Mouse (Mus musculus) intestine, embryonic 15.5 days (tissue): ENCODE measurements around the gene Pus7. TPM values are rescaled to one million over a fixed set of nuclear protein-coding genes. Genes with fewer than 3 reads are reported as not detected.

ENCODE experiments used
- ATAC-seq: fragments of 200-750 bp; cut with Nextera tagmentation; 2 replicates; pipeline ENCODE4 v1.8.0; 2017; ENCODE audit warnings: moderate TSS enrichment, moderate library complexity
- H3K27ac ChIP-seq: fragments of 300-500 bp; sonication (generic); 2 replicates; pipeline ENCODE4 v1.5.1; 2015; ENCODE audit warnings: mild to moderate bottlenecking, inconsistent platforms
- H3K27me3 ChIP-seq: fragments of 300-500 bp; sonication (generic); replicated peaks from 2 replicates; pipeline ENCODE4 v1.6.1; 2015; ENCODE audit warnings: inconsistent platforms
- H3K36me3 ChIP-seq: fragments of 300-500 bp; sonication (generic); 2 replicates; pipeline ENCODE4 v1.6.1; 2015; ENCODE audit warnings: inconsistent platforms
- H3K4me1 ChIP-seq: fragments of 300-500 bp; sonication (generic); replicated peaks from 2 replicates; pipeline ENCODE4 v1.6.1; 2015; ENCODE audit warnings: inconsistent platforms
- H3K4me2 ChIP-seq: fragments of 300-500 bp; sonication (generic); replicated peaks from 2 replicates; pipeline ENCODE4 v1.6.1; 2015; ENCODE audit warnings: mild to moderate bottlenecking, inconsistent platforms
- H3K4me3 ChIP-seq: fragments of 300-500 bp; sonication (generic); replicated peaks from 2 replicates; pipeline ENCODE4 v1.5.1; 2015; ENCODE audit warnings: inconsistent platforms
- H3K9ac ChIP-seq: fragments of 300-500 bp; sonication (generic); 2 replicates; pipeline ENCODE4 v1.6.1; 2015; ENCODE audit warnings: inconsistent platforms
- H3K9me3 ChIP-seq: fragments of 300-500 bp; sonication (generic); 2 replicates; pipeline ENCODE4 v1.6.1; 2016; ENCODE audit warnings: inconsistent platforms
- whole genome bisulfite sequencing: fragments of 180-500 bp; shearing (Covaris S2); methylation state at CpG from one replicate; pipeline ENCODE4 v1.1.7; 2015; 5-methylcytosine and 5-hydroxymethylcytosine counted together
- polyA plus RNA-seq: library from polyadenylated mRNA; unstranded; fragments of >200 nt; fragmentation: Nextera tagmentation; extraction: Ambion mirVana; gene quantifications from 2 replicates; pipeline ENCODE4 v1.2.1, GENCODE M21; 2015

Pus7 gene
- 30.5 and 31.5 TPM in 2 replicates for polyA plus RNA-seq

DNA sequence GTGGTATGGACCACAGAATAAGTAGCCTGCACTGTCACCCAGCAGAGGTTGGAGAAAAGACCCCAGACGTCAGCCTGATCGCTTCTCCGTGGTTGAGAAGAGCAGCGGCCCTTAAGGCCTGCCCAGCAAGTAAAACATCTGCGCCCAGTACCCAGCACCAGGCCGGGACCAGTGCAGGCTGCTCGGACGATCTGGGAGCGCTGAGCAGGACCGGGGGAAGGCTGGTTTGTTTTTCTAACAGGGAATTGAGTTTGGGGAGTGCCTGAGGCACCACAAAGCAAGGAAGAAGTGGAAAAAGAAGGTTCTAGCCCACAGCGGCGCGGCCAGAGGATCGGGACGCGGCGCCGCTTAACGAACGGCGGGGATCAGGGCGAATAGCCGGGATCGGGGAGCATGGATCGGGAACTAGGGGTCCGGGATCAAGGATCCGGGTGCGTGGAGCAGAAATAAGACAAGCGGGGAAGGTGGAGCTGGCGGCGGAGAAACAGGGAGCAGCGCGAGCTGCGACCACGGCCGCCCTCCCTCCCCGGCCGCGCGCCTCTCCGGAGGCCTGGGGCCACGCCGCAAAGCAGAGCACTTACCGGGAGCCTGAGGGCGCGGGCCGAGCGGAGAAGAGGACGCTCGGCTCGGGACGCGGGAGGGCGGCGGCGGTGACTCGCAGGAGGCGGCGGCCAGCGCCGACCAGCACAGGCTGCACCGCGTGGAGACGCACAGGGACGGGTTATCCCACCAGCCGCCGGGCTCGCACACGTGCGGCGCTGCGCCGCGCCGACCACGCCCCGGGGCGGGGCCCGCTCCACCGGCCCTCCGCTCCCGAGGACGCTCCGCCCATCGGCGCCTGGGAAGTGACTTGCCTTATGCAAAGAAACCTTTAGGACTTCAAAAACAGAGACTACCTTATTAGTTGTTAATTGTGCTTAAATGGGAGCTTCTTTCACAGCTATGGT lies at the start of gene Pus7:
Pus7 (minus strand) TSS at position 781 of the 947 bp plus-strand sequence.
- Histone ChIP-seq H3K4me1 (peaks cover 10% of the 10 kb centered on the region), H3K36me3 (no peaks in the 10 kb centered on the region), H3K4me2 (peak within 1 kb of the TSS; percentile 65), H3K27ac (peak within 1 kb of the TSS; percentile 49), H3K4me3 (peak within 1 kb of the TSS; percentile 93), H3K9ac (peak within 1 kb of the TSS; percentile 82), H3K27me3 (no peaks in the 10 kb centered on the region), H3K9me3 (no peaks in the 10 kb centered on the region)
- WGBS, result under 1% methylated on average over 76 of the region's 86 CpGs
- ATAC-seq, result peak; percentile 92

DNA sequence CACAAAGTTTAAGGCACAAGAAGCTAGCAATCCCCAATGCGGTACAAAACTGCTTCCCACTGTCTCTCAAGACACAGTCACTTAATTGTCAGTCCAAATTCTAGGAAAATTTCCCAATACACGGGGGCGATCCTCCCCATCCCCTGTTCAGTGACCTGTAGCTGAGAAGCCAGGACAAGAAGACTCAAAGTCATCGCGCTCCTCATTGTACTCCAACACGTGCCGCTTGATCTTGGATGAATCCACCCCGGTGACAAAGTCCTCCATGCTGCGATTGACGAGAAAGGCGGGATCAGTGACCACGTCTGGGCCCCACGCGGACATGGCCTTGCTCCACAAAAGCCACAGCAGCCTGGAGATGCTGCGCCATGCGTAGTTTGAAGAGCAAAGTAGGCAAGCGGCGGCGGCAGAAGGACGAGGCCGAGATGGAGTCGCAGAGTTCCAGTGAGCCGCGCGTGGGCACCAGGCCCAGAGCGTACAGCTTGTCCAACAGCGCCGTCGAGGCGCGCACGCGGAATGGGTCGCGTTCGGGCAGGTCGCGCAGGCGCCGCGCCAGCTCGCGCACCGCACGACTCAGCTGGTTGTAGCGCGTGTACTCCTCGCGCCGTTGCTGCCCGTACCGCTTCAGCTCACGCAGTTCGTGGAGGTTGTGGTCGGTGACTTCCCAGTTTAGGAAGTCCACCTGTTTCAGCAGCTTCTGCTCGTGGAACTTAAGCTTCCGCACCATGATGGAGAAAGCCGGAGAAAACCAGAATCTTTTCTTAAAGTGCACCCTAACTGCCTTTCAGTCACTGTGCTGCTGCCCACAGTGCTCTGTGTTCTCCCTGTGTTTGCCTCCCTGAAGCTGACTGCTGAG lies 47.6 kb upstream of the Pus7 start:
- H3K27me3 ChIP-seq, result peaks cover 12% of the 10 kb centered on the region
- H3K4me1 ChIP-seq, result no peaks in the 10 kb centered on the region
- no peak overlapping the region for H3K27ac ChIP-seq
- no peaks in the 10 kb centered on the region for H3K9me3 ChIP-seq
- no peak for ATAC-seq
- WGBS, result 38% methylated on average over 58 of the region's 58 CpGs
- no peaks in the 10 kb centered on the region for H3K36me3 ChIP-seq
- peak overlapping the region; percentile 47 for H3K4me2 ChIP-seq
- 0 out of 2 replicates have a peak overlapping the region, but pooled peaks have one; percentile 15 for H3K4me3 ChIP-seq
- no peak overlapping the region for H3K9ac ChIP-seq

DNA sequence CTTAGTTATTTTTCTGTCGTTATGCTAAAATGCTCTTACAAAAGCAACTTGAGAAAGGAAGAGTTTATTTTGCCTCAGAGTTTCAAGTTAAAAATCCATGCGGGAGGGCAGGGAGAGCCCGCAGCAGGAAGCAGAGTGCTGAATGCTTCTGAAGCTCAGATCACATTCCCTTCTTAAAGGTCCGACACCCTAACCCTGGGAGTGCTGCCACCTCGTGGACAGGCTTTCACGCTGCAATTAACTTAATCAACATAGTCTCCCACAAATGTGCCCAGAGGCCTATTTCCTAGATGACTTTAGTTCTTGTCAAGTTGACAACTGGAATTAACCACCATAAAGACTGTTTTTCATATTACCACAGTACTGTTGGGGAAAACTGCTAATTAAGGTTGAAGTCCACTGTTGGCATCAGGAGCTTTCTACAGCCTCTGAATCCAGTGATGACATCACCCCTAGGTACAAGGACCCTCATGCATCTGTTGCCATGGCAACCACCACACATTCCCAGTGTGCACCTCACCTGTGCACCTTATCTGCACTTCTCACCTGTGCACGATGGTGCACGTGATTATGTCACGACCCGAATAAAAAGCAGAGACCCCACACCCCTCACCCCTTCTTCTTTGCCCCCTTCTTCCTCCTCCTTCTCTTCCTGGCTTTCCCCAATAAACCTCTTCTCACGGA lies 43.0 kb upstream of the Pus7 start:
- 34% methylated on average over 11 of the region's 11 CpGs for WGBS
- H3K4me2 ChIP-seq, result no peak overlapping the region
- ATAC-seq, result no peak

DNA sequence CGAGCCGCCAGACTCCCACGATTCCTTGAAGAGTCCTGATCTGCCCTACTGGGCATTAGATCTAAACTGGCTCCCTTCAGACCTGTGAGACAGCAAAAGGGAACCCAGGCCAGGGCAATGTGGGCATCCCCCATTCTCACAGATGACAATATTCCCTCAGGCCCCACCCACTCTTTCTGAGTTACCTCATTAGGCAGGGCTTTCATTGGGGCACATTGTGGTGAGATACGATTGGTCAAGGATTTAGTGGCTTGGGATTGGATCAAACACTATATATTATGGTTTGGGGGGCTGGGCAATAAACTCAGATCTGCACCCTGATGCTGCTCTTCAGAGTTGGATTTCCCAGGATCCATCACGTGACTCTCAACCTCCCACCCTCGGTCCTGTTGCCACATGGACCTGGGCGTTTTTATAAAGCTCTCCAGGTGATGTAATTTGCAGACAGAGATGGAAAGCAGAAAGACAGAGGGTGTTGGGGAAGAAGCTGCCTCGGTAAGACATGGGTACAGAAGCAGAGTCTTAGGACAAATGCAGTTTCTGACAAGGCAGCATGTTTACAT lies 40.7 kb upstream of the Pus7 start:
- Histone ChIP-seq H3K4me1 (no peaks in the 10 kb centered on the region), H3K9ac (no peak overlapping the region), H3K36me3 (peaks cover 6% of the 10 kb centered on the region), H3K4me2 (no peak overlapping the region), H3K9me3 (no peaks in the 10 kb centered on the region), H3K4me3 (no peak overlapping the region), H3K27ac (no peak overlapping the region), H3K27me3 (no peaks in the 10 kb centered on the region)
- 74% methylated on average over 8 of the region's 8 CpGs for WGBS
- no peak for ATAC-seq

More for the DNA sequence above, 43.0 kb upstream of the Pus7 start:
- Histone ChIP-seq H3K9me3 (no peaks in the 10 kb centered on the region), H3K9ac (no peak overlapping the region), H3K27ac (no peak overlapping the region), H3K4me1 (no peaks in the 10 kb centered on the region), H3K27me3 (peaks cover 7% of the 10 kb centered on the region), H3K36me3 (no peaks in the 10 kb centered on the region), H3K4me3 (no peak overlapping the region)

DNA sequence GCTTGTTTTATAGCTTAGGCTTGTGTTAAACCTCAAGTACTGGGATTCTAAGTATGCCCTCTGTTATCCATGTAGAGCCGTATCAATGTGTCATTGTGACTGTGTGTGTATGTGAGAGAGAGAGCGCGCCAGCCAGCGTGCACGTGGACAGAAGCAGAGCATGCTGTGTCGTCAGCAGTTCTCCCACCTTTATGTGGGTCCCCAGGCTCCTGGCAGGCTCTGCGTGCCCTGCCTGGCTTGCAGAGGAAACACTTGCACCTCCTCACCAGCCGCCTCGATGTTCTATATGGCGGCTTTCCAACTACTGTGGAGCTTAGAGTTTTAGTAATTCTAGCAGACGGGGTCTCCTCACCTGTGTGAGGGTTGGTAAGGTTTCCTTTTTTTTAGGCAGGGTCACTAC lies 38.8 kb upstream of the Pus7 start:
- no peak overlapping the region for H3K9ac ChIP-seq
- H3K27ac ChIP-seq, result no peak overlapping the region
- H3K9me3 ChIP-seq, result no peaks in the 10 kb centered on the region
- WGBS, result 73% methylated on average over 11 of the region's 11 CpGs
- H3K4me3 ChIP-seq, result no peak overlapping the region
- no peak overlapping the region for H3K4me2 ChIP-seq
- H3K4me1 ChIP-seq, result no peaks in the 10 kb centered on the region
- H3K27me3 ChIP-seq, result no peaks in the 10 kb centered on the region
- peaks cover 14% of the 10 kb centered on the region for H3K36me3 ChIP-seq
- no peak for ATAC-seq

DNA sequence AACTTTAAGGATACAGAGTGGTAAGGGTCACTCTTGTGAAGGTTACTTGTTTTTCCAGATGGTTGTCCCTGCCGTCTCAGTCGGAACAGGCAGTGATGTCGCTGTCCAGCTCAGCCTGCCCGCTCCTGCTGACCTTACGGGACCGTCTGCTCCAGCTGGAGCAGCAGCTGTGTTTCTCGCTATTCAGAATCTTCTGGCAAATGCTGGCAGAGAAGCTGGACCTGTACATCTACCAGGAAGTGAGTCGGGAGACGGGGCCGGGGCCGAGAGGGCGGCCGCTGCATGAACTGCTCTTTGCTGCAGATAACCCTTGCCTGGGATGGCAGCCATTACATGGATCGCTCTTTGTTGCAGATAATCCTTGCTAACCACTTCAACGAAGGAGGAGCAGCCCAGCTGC lies 33.2 kb upstream of the Pus7 start:
- Histone ChIP-seq H3K9ac (no peak overlapping the region), H3K9me3 (no peaks in the 10 kb centered on the region), H3K36me3 (peaks cover 43% of the 10 kb centered on the region), H3K4me1 (no peaks in the 10 kb centered on the region), H3K27me3 (no peaks in the 10 kb centered on the region), H3K4me2 (no peak overlapping the region), H3K4me3 (no peak overlapping the region), H3K27ac (no peak overlapping the region)
- WGBS, result 87% methylated on average over 15 of the region's 15 CpGs
- no peak for ATAC-seq

DNA sequence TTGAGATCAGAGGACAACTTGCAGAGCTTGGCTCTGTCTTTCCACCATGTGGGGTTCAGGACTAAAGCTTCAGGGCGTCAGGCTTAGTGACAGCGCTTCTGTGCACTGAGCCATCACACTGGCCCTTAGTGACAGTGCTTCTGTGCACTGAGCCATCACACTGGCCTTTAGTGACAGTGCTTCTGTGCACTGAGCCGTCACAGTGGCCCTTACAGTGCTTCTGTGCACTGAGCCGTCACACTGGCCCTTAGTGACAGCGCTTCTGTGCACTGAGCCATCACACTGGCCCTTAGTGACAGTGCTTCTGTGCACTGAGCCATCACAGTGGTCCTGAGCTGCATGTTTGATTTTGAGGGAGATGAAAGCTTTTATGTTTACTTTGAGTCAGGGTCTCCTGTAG lies 31.3 kb upstream of the Pus7 start:
- Histone ChIP-seq H3K4me2 (no peak overlapping the region), H3K9me3 (no peaks in the 10 kb centered on the region), H3K4me3 (no peak overlapping the region), H3K36me3 (peaks cover 43% of the 10 kb centered on the region), H3K4me1 (no peaks in the 10 kb centered on the region), H3K9ac (no peak overlapping the region), H3K27ac (no peak overlapping the region), H3K27me3 (no peaks in the 10 kb centered on the region)
- no peak for ATAC-seq
- 91% methylated on average over 5 of the region's 5 CpGs for WGBS

DNA sequence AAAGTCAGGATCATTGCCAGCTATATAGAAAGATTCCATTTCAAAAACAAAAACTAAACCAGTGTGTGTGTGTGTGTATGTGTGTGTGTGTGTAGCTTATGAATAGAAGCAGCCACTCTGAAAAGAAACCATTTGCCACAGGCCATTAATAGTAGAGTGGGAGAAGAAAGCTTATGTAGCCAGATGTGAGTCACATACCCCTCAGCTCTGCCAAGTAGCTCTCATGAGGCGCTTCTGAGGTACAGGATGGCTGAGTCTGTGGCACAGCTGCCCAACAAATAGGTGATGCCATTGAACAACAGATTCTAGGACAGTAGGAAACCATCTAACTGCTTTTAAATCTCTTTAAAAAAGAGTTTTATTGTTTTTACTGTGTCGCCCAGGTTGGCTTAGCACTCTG lies 9.2 kb upstream of the Pus7 start:
- Histone ChIP-seq H3K27ac (no peak overlapping the region), H3K36me3 (peaks cover 3% of the 10 kb centered on the region; the same call in 1 of the 2 replicates), H3K9ac (no peak overlapping the region), H3K27me3 (no peaks in the 10 kb centered on the region), H3K4me1 (peaks cover 5% of the 10 kb centered on the region), H3K9me3 (no peaks in the 10 kb centered on the region), H3K4me3 (no peak overlapping the region), H3K4me2 (no peak overlapping the region)
- WGBS, result 90% methylated on average over 2 of the region's 2 CpGs
- no peak for ATAC-seq

DNA sequence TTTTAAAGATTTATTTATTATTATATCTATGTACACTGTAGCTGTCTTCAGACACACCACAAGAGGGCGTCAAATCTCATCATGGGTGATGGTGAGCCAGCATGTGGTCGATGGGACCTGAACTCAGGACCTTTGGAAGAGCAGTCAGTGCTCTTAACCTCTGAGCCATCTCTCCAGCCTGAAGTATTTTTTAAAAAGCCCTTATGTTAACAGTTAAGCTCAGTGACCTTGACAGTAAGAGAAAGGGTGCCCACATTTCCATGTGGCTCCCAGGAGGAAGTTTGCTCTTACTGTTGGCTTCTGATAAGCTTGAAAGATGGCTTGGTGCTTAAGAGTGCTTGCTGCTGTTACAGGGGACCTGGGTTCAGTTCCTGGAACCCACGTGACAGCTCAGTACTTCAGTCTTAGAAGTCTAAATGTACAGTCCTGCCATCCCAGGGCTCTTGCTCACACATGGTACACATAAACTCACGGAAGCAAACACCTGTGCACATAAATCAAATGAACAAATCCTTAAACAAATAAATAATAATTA lies 5.6 kb upstream of the Pus7 start:
- no peaks in the 10 kb centered on the region for H3K9me3 ChIP-seq
- peaks cover 9% of the 10 kb centered on the region for H3K4me1 ChIP-seq
- no peak overlapping the region for H3K9ac ChIP-seq
- ATAC-seq, result no peak
- H3K4me2 ChIP-seq, result no peak overlapping the region
- no peak overlapping the region for H3K27ac ChIP-seq
- no peak overlapping the region for H3K4me3 ChIP-seq
- WGBS, result 81% methylated on average over 4 of the region's 4 CpGs
- no peaks in the 10 kb centered on the region for H3K36me3 ChIP-seq
- no peaks in the 10 kb centered on the region for H3K27me3 ChIP-seq

DNA sequence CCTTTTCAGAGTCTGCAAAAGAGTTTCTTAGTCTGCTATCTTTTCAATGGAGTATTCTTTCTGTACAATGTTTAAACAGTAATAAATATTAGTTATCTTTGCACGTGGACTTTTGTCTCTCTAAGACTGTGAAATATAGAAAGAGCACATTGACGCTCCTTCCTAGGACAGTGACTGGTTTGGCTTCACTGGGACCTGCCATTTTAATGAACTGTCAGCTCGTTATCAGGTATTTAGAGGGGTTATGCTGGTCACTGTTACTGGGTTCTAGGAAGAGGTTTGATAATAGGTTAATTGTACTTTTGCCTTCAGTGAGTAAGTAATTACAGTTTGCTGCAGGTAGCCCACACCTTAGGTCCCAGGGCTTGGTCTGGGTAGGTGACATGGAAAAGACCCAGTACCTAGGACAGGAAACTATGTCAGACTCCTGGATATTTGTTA lies 4.9 kb upstream of the Pus7 start:
- Histone ChIP-seq H3K36me3 (no peaks in the 10 kb centered on the region), H3K4me3 (peak overlapping the region; percentile 85), H3K27ac (0 out of 2 replicates have a peak overlapping the region, but pooled peaks have one; percentile 77), H3K9ac (peak overlapping the region; percentile 84), H3K27me3 (no peaks in the 10 kb centered on the region), H3K4me2 (peak overlapping the region; percentile 79), H3K4me1 (peaks cover 9% of the 10 kb centered on the region), H3K9me3 (no peaks in the 10 kb centered on the region)
- 29% methylated on average over 3 of the region's 3 CpGs for WGBS
- ATAC-seq, result no peak

DNA sequence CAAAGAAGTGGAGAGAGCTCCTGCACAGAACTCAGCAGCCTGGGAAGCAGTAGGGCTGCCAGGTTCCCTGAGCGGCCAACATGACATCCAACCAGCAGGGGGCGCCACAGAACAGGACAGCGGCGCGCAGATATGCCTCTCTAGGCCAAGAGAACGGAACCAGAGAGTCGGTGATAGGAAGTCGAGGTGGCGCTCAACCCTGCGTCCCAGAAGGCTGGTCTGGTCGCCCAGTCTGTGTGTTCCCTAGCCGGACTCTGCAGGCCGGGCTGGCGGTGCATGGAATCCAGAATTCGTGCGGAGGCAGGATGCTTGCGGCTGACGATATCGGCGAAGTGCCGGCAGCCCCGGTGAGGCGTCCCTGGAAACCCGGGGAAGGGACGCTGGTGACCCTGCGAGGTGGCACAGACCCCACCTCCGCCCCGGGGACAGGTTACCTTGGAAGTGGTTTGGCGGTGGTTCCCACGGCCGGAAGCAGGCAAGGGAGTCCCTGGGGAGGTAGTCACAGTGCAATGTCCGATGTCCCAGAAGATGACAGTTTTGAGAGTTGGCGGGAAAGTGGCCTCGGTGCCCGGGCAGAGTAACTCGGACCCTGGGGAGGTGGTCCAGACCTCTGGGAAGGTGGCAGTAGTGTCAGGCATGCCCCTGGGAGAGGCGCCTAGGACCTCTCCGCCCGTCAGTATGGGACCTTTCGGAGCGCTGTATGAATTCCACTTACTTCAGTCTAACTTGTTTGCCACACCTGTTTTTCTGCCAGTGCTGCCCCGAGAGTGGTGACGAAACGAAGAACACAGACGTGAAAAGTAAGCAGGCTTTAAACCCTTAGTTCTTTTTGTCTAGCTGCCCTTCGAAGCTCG lies 4.3 kb upstream of the Pus7 start, which contains the start of gene Rint1:
Rint1 (plus strand) TSS at position 176 of the 854 bp plus-strand sequence.
- 2% methylated on average over 47 of the region's 47 CpGs for WGBS
- peak within 1 kb of the TSS; percentile 85 for H3K4me3 ChIP-seq
- H3K9ac ChIP-seq, result peak within 1 kb of the TSS; percentile 84
- H3K27ac ChIP-seq, result peak within 1 kb of the TSS; percentile 77
- H3K4me1 ChIP-seq, result peaks cover 9% of the 10 kb centered on the region
- no peaks in the 10 kb centered on the region for H3K36me3 ChIP-seq
- no peaks in the 10 kb centered on the region for H3K9me3 ChIP-seq
- ATAC-seq, result peak; percentile 89
- H3K27me3 ChIP-seq, result no peaks in the 10 kb centered on the region
- peak within 1 kb of the TSS; percentile 79 for H3K4me2 ChIP-seq
